Mouse (Mus musculus): ENCODE data around the gene Rap1b.

The Rap1b gene

GRCm38 (mm10) chr10:117823321-117823720 lies 22.5 kb downstream of the Rap1b start:
- in situ Hi-C loops (cut with MboI): no loop called here

- in situ Hi-C loops (cut with MboI): no loop called here
These were observed 27.2 kb downstream of the Rap1b start for GRCm38 (mm10) chr10:117818600-117818999.

- in situ Hi-C loops (cut with MboI): no loop called here
These were observed 29.1 kb downstream of the Rap1b start for GRCm38 (mm10) chr10:117816721-117817120.

- in situ Hi-C loops (cut with MboI): no loop called here
These were observed 33.3 kb downstream of the Rap1b start for GRCm38 (mm10) chr10:117812501-117812900.

- in situ Hi-C loops (cut with MboI): no loop called here
These were observed 34.3 kb downstream of the Rap1b start for GRCm38 (mm10) chr10:117811555-117811954.

- in situ Hi-C loops (cut with MboI): no loop called here
These were observed 35.3 kb downstream of the Rap1b start for GRCm38 (mm10) chr10:117810506-117810905.

- in situ Hi-C loops (cut with MboI): no loop called here
These were observed 37.8 kb downstream of the Rap1b start for GRCm38 (mm10) chr10:117808068-117808467.

- in situ Hi-C loops (cut with MboI): no loop called here
These were observed 39.9 kb downstream of the Rap1b start for GRCm38 (mm10) chr10:117805919-117806318.

- in situ Hi-C loops (cut with MboI): no loop called here
These were observed 41.7 kb downstream of the Rap1b start for GRCm38 (mm10) chr10:117803870-117804850.

GRCm38 (mm10) chr10:117801886-117802285 lies 43.9 kb downstream of the Rap1b start:
- in situ Hi-C loops (cut with MboI): no loop called here

- in situ Hi-C loops (cut with MboI): no loop called here
These were observed 46.0 kb downstream of the Rap1b start for GRCm38 (mm10) chr10:117799806-117800205.

GRCm38 (mm10) chr10:117798436-117799035 lies 47.3 kb downstream of the Rap1b start:
- in situ Hi-C loops (cut with MboI): no loop called here

GRCm38 (mm10) chr10:117797684-117798083 lies 48.2 kb downstream of the Rap1b start:
- in situ Hi-C loops (cut with MboI): no loop called here

GRCm38 (mm10) chr10:117797106-117797505 lies 48.7 kb downstream of the Rap1b start:
- in situ Hi-C loops (cut with MboI): no loop called here

GRCm38 (mm10) chr10:117796181-117796580 lies 49.7 kb downstream of the Rap1b start:
- in situ Hi-C loops (cut with MboI): no loop called here

GRCm38 (mm10) chr10:117795206-117795605 lies 50.6 kb downstream of the Rap1b start:
- in situ Hi-C loops (cut with MboI): no loop called here

GRCm38 (mm10) chr10:117793436-117794030 lies 52.3 kb downstream of the Rap1b start:
- in situ Hi-C loops (cut with MboI): no loop called here

GRCm38 (mm10) chr10:117792141-117793091 lies 53.4 kb downstream of the Rap1b start, which contains the start of gene Nup107:
Nup107 (minus strand) TSS chr10:117792705.
- in situ Hi-C loops (cut with MboI): no loop called here

- in situ Hi-C loops (cut with MboI): no loop called here
These were observed 54.7 kb downstream of the Rap1b start for GRCm38 (mm10) chr10:117791171-117791470.

GRCm38 (mm10) chr10:117790421-117791170 lies 55.2 kb downstream of the Rap1b start:
- in situ Hi-C loops (cut with MboI): no loop called here

GRCm38 (mm10) chr10:117790011-117790410 lies 55.8 kb downstream of the Rap1b start:
- in situ Hi-C loops (cut with MboI): no loop called here

All from mature B cell (primary cell).